Mouse (Mus musculus) bone marrow, adult 2 months (tissue): ENCODE data around the gene Rai1. TPM values are rescaled to one million over a fixed set of nuclear protein-coding genes. Genes with fewer than 3 reads are reported as not detected.

Source experiments
- H3K27ac ChIP-seq: fragments of 200-500 bp; 2 replicates; pipeline ENCODE4 v1.5.1; 2012; ENCODE audit warnings: low read depth, mild to moderate bottlenecking, control low read depth, inconsistent platforms, low read length; ENCODE audit not compliant: control insufficient read depth, poor library complexity, insufficient read depth
- H3K4me1 ChIP-seq: fragments of 200-500 bp; 2 replicates; pipeline ENCODE4 v1.6.1; 2011; ENCODE audit warnings: low read length; ENCODE audit not compliant: control insufficient read depth, insufficient read depth
- H3K4me3 ChIP-seq: fragments of 200-500 bp; replicated peaks from 2 replicates; pipeline ENCODE3; 2011; ENCODE audit warnings: mild to moderate bottlenecking, low read depth, low read length, control low read depth; ENCODE audit not compliant: control insufficient read depth
- CTCF ChIP-seq: fragments of 200-500 bp; IDR thresholded peaks from 2 replicates; pipeline ENCODE4 v1.5.1; 2011; ENCODE audit warnings: low read length, control low read depth; ENCODE audit not compliant: control insufficient read depth, insufficient read depth
- POLR2A ChIP-seq: fragments of 200-500 bp; IDR thresholded peaks from 2 replicates; pipeline ENCODE4 v1.6.1; 2011; ENCODE audit warnings: low read depth, mild to moderate bottlenecking, control low read depth, low read length, borderline replicate concordance; ENCODE audit not compliant: control insufficient read depth
- WGBS: fragments of 180-500 bp; shearing (Covaris S2); methylation state at CpG from one replicate; pipeline ENCODE4 v1.1.7; 2018; 5-methylcytosine and 5-hydroxymethylcytosine counted together
- polyA plus RNA-seq: library from polyadenylated mRNA; stranded (reverse); fragments of >200 nt; gene quantifications from 2 replicates; pipeline ENCODE4 v1.2.4, GENCODE M21; 2011; ENCODE audit warnings: low replicate concordance; ENCODE audit not compliant: missing spikeins, insufficient read depth, insufficient read length

Rai1 gene
- polyA plus RNA-seq, 1 experiment = 26.8 TPM

DNA sequence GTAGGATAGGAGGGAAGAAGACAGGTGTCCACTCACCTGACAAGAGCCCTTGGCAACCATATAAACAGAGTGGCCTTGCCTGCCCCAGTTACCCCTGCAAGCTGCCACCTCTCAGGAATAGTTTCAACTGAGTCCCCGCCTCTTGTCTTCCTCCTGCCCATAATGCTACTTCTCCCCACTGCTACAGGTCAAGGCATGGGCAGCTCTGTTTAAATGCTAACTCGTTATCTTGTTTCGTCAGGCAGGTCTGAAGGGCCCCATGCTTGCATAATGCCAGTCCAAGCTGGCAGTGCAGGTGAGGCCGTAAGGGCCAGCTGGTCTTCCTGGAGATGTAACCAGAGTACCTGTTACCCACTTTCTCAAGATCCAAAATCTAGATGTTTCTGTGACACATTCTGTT is 41.4 kb downstream of the Rai1 start:
- 79% methylated on average over 4 of the region's 4 CpGs for WGBS
- no peaks in the 10 kb centered on the region; the same call in 1 of the 2 replicates for H3K4me1 ChIP-seq
- no peak for TF ChIP-seq CTCF
- TF ChIP-seq POLR2A = no peak
- H3K4me3 ChIP-seq = no peak overlapping the region
- H3K27ac ChIP-seq = no peak overlapping the region

DNA sequence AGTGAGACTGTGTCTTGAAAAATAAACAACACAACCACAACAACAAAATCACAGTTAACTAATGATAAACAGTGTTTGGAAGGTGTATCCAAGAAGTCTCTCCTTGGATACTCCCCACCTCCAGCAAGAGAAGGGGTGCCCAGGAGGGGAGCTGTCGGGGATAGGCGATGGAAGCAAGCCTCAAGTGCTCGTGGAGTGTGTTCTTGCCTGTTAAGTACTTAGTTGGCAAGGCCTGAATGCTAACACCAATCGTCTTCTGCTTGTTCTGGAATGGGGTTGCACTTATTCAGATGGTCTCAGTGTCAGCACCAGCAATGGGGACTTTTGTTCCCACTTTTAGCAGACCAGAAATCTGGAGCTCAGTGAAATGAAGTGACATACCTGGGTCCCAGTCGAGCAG is 43.8 kb downstream of the Rai1 start:
- H3K4me1 ChIP-seq = no peaks in the 10 kb centered on the region
- 82% methylated on average over 5 of the region's 5 CpGs for WGBS

DNA sequence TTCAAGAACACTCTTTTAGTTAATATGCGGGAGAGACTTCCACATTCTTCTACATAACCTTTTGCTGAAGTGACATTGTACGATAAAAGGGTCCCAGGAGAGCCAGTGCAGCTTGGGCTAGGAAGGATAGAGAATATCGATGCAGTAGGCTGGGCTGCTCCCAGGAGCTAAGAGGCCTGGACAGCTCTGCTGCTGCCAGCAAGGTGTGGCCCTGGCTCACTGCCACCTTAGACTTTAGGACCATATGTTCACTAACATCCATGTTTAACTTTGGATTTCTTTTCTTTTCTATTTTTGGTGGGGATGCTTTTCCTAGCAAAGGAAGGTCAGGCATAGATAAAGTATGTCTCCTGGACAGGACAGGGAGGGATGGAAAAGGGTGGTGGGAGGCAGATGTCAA is 44.3 kb downstream of the Rai1 start:
- Histone ChIP-seq H3K27ac (no peak overlapping the region), H3K4me3 (no peak overlapping the region), H3K4me1 (no peaks in the 10 kb centered on the region)
- TF ChIP-seq POLR2A = no peak
- WGBS = 79% methylated on average over 3 of the region's 3 CpGs

More for the DNA sequence above, 43.8 kb downstream of the Rai1 start:
- TF ChIP-seq CTCF (no peak), POLR2A (no peak)
- H3K27ac ChIP-seq = no peak overlapping the region
- no peak overlapping the region for H3K4me3 ChIP-seq

DNA sequence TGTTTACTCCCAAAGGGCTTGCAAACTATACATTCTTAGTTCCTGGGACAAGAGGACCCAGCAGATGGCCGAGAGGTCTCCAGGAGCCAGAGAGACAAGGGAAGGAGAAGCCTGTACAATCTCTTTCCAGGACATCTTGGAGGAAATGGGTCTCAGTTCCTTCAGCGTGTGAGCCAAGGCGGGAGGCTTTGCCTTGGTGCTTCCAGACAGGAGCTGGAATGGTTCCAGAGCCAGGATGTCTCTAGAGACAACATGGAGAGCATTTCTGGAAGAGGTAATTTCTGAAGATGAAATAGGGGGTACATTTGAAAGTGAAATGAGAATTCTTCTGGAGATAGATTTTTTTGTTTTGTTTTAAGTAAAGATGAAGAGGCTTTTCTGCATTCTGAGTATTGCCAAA is 45.9 kb downstream of the Rai1 start:
- WGBS = 81% methylated on average over 3 of the region's 3 CpGs
- Histone ChIP-seq H3K4me3 (no peak overlapping the region), H3K27ac (no peak overlapping the region), H3K4me1 (no peaks in the 10 kb centered on the region)
- TF ChIP-seq POLR2A (no peak), CTCF (no peak)

DNA sequence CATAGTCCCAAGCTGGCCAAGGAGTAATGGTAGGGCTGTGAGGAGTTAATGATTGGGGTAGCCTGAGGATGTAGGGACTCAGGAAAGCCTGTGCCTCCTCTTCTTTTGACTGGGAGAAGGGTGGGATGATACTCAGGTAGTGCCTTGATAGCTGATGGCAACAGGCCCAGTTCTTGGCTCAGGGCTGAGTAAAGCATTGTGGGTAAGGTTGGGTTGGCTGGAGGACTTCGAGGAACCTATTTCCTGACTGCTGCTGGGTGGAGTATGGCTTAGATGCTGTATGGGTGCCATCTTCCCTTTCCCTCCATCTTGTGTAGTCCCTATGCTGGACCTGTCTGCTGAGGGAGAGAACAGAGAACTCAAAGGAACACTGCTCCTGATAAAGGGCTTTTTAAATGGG is 47.5 kb downstream of the Rai1 start:
- Histone ChIP-seq H3K27ac (no peak overlapping the region), H3K4me3 (no peak overlapping the region), H3K4me1 (no peaks in the 10 kb centered on the region)
- 18% methylated on average over 1 of the region's 1 CpGs for WGBS
- TF ChIP-seq CTCF (no peak), POLR2A (no peak)

DNA sequence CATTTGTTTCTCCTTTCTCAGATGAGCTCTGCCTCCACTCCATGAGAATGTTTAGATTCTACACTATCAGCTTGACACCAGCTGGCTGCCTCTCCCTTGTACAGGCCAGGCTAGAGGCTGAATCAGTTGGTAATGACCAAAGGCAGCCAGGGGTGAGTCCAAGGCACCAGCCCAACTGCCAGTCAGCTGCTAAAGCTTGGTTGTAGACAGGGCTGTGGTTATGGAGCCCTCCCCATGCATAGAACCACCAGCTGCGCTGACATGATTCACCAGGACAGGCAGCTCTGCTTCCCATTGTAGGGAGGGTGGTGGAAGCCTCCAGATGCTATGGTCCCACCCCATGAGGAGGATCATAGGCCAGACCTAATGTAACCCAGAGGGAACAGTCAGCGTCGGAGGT is 49.1 kb downstream of the Rai1 start:
- no peak overlapping the region for H3K27ac ChIP-seq
- H3K4me3 ChIP-seq = no peak overlapping the region
- TF ChIP-seq CTCF = no peak
- TF ChIP-seq POLR2A = no peak
- no peaks in the 10 kb centered on the region for H3K4me1 ChIP-seq
- 86% methylated on average over 3 of the region's 3 CpGs for WGBS

DNA sequence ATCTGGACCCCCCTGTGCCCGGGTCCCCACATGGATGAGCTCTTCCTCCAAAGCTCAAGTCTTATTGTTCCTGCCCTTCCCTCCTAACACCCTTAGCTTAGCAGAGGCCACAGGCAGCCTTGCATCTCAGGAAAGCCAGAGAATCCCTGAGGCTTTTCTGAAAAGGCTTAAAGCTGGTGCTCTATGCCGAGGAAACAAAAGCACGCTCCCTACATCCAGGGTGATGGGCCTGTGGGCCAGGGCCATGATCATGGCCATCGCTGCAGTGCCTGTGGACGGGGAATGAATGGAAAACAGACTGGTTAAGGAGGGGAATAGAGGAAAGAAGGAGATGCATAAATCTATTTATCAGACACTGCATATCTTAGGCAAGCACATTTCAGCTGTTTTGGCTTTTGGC is 50.9 kb downstream of the Rai1 start:
- TF ChIP-seq CTCF (no peak), POLR2A (no peak)
- H3K4me1 ChIP-seq = no peaks in the 10 kb centered on the region; the same call in 1 of the 2 replicates
- 85% methylated on average over 5 of the region's 5 CpGs for WGBS
- H3K4me3 ChIP-seq = no peak overlapping the region
- no peak overlapping the region for H3K27ac ChIP-seq

DNA sequence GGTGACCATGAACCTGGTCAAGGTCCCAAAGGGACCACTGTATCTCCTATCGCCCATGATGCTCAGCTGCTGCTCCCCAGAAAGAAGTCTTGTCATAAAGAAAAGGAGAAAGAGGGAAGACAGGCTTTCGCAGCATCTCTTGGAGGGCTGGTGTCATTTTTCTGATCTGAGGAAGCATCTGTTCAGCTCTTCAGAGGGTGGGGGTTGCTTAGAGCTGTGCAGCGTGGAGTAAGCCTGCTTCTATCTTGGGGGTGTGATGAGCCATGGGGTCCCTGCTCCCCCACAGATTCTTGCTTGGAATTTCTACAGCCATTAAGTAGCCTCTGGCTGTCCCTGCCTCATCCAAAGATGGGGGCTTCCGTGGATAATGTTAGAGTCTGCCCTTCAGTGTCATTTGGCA is 53.5 kb downstream of the Rai1 start:
- Histone ChIP-seq H3K4me1 (no peaks in the 10 kb centered on the region; the same call in 1 of the 2 replicates), H3K4me3 (no peak overlapping the region), H3K27ac (no peak overlapping the region)
- TF ChIP-seq POLR2A (no peak), CTCF (no peak)
- WGBS = 71% methylated on average over 4 of the region's 4 CpGs

DNA sequence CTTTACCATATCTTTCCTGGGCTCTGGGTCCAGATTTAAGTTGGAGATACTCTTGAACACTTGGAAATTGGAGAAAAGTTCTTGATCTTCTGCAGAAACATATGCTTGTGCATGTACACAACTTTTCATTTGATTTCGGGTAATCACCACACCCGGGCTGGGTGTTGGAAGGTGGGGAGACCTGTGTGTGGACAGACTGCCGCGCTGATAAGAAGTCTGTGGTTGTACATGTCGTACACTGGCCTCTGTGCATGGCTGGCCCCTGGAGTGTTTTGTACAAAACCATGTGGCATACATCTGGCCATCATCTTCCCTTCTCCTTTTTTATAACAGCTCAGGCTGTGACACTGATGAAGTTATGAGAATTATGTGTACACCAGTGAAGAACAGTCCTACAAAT is 55.1 kb downstream of the Rai1 start:
- H3K4me1 ChIP-seq = no peaks in the 10 kb centered on the region; the same call in 1 of the 2 replicates

DNA sequence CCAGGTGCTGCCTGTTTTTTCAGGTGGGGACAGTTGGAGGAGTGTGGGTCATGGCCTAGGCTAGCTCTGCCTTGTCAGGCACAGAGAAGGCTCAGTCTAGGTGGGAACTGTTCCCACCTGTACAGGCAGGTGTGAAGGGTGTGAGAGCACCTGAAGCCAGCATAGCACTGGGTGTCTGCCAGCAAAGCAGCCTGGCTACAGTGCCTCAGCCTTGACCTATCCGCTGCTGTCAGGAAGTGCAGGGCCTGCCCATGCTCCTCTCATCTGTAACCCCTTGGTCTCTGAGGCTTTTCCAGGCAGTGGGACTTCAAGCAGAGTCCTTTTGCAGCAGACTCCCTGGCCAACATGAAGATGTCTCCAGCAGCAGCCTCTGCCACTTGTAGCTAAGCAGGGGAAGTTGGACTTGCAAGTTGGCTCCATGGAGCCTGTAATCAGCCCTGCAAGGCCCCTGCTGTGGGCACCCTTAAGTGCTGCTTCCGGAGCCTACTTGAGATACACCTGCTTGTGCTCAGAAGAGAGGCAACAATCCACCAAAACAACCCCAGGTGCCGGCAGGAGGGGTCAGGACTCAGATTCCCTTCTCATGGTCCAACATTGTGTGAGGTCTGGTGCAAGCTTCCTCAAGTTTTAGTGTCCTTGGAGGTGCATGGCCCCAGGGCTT is 55.8 kb downstream of the Rai1 start:
- no peaks in the 10 kb centered on the region; the same call in 1 of the 2 replicates for H3K4me1 ChIP-seq
- H3K27ac ChIP-seq = no peak overlapping the region
- H3K4me3 ChIP-seq = no peak overlapping the region
- WGBS = 36% methylated on average over 3 of the region's 3 CpGs
- TF ChIP-seq CTCF = no peak
- TF ChIP-seq POLR2A = no peak

More for the DNA sequence above, 55.1 kb downstream of the Rai1 start:
- 35% methylated on average over 5 of the region's 5 CpGs for WGBS
- Histone ChIP-seq H3K4me3 (no peak overlapping the region), H3K27ac (no peak overlapping the region)
- TF ChIP-seq CTCF (no peak), POLR2A (no peak)
